Mouse (Mus musculus): ENCODE measurements around the gene Wasf2.

The Wasf2 gene

DNA sequence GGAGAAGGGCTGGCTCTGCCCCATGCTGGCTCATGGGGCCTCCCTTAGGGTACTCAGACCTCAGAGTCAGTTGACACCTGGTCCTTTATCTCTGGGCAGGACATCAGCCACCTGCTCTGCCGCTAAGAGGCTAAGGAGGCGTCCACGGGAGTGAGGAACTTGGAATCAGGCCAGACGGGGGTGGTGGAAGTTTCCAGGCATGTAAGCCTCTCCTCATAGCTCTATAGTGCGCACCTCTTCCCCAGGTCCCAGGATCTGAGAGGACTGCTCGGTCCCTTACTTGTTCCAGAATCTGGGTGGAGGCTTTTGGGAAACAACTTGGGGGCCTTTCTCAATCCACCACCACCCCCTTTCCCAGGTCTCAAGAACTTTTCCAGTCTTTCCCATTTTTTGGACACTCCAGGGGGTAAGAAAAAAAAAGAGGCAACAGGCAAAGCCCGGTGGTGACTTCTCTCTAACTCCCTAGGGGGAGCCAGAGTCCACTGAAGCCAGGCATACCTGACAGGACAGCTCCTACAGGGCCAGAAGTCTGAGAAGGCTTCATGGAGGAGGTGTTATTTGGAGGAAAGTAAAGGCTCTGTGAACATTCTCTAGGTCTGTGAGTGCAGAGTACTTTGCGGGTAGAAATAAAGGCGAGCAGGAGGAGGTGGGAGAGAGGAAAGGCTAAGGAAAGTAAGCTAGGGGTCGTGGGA lies 103.1 kb downstream of the Wasf2 start:
- in situ Hi-C loops (cut with MboI, MseI): no loop called here

DNA sequence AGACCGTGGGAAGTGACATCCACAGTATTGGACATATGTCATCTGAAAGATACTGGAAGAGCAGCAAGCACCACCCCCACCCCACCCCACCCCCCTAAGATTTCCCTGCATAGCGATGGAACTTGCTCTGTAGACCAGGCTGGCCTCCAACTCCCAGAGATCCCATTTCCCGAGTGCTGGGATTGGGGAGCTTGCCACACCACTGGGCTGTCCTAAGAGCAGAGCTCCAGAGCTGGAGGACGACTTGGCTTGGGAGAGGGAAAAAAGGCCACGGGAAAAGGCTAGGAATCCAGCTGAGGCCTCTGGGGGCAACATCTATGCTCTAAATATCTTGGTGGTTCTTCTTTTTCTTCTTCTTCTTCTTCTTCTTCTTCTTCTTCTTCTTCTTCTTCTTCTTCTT lies 104.5 kb downstream of the Wasf2 start:
- in situ Hi-C loops (cut with MboI, MseI): no loop called here

DNA sequence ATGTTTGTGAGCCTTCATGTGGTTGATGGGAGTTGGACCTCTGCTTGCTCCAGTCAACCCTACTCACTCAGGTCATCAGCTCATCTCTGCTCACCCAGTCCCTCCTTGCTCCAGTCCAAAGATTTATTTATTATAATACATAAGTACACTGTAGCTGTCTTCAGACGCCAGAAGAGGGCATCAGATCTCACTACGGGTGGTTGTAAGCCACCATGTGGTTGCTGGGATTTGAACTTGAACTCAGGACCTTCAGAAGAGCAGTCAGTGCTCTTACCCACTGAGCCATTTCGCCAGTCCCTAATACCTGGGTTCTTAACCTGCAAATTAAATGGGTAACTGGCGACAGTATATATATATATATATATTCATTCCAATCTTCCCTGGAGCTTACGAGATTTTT lies 105.1 kb downstream of the Wasf2 start:
- in situ Hi-C loops (cut with MboI, MseI): no loop called here

DNA sequence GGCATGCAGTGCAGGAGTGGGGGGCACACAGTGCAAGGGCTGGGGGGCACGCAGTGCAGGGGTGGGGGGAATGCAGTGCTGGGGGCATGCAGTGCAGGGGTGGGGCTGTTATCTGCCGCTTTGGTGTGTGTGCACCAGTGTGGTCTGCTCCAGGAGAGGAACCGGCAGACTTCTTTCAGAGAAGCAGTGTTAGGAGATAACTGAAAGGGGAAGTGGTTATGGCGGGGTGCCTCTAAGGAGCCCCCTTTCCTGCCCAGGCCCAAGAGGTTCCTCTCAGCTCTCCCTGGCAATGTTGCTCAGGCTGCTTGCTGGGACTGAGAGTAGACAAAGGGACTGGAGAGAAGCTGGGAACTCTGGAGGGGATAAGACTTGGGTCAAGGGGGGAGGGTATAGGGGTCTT lies 107.6 kb downstream of the Wasf2 start:
- in situ Hi-C loops (cut with MboI, MseI): no loop called here

DNA sequence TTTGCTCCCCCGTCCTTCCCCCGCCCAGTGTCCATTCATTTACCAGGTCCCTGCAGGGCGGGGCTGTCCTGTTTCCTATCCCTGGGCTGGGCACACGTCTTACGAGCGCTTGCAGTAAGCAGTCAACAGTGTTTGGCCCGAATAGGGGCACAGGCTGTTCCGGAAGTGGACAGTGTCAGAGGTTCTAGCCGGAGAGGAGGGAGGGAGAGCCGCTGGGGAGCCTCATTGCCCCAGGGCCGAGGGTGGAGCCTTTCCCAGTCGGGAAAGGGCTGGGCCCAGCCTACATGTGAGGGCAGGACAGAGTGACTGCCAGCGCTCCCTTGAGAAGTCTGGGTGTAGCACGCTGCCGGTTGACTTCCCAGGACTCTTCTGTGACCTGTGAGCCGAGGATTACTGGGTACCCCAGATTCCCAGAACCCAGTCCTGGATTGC lies 110.2 kb downstream of the Wasf2 start, which contains the start of gene Map3k6:
Gene Map3k6 (plus strand): TSS at position 329 of the 432 bp plus-strand sequence.
- in situ Hi-C loops (cut with MboI, MseI): no loop called here

DNA sequence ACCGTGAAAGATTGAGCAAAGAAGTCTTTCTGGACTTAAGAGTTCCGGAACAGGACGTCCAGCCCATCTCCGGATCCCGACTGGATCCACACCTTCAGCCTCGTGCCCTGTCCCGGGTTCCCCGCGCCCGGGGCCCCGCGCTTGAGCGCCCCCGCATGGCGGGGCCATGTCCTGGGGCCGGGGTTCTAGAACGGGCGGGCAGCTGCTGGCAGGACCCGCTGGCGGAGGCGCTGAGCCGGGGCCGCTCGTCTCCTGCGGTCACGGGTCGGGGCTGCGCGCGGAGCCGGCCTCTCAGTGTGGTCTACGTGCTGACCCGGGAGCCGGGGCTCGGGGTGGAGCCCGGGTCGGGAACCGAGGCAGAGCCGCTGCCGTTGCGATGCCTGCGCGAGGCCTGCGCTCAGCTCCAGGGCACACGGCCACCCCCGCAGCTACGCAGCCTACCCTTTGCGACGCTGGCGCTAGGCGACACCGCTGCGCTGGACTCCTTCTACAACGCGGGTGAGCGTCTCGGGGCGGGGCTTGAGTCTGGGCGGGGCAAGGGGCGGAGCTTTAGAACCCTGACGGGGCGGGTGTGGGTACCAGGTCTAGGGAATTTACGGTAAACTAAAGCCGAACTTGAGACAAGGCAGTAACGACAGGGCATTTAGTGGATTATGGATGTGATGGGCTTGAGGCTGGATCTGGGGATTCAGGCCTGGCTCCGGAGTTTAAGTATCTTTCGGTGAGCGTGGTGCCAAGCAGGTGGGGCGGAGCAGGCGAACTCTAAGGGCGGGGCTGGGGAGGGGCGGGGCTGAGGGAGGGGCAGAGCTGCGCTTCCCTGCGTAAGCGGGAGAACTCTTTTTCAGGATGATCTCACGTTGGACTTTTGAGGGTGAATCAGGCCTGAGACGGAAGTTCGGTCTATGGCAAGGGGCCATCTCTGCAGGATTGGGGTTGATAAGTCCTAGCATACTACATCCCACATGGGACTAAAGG lies 110.9 kb downstream of the Wasf2 start:
- in situ Hi-C loops (cut with MboI, MseI): no loop called here

DNA sequence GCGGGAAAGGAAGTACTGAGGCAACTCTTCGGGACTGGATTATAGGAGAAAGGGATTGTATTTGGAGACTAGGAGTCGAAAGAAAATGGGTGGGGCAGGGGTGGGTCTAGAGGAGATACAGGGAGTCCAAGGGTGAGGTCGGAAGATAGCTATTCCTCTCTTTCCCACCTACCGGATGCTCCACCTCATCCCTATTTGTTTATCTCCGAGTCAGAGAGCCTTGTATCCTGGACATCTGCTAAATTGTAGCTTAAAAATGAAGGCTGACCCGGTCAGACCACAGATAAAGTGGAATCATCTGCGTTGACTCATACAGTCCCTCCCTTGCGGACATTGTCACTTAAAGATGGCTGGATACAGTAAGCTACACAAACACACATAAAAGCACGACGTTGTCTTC lies 111.6 kb downstream of the Wasf2 start:
- in situ Hi-C loops (cut with MboI, MseI): no loop called here

DNA sequence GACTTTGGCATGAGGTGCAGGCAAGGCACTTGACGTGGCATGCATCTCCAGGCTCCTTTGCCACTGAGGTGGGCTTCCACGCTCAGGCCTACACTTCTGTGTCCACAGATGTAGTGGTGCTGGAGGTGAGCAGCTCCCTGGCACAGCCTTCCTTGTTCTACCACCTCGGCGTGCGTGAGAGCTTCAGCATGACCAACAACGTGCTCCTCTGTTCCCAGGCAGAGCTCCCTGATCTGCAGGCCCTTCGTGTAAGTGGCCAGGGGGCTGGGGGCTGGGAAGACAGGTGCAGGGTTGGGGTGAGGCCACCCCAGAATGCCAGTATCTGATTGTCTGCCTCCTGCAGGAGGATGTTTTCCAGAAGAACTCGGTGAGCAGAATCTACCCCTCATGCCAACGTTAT lies 112.4 kb downstream of the Wasf2 start:
- in situ Hi-C loops (cut with MboI, MseI): no loop called here

DNA sequence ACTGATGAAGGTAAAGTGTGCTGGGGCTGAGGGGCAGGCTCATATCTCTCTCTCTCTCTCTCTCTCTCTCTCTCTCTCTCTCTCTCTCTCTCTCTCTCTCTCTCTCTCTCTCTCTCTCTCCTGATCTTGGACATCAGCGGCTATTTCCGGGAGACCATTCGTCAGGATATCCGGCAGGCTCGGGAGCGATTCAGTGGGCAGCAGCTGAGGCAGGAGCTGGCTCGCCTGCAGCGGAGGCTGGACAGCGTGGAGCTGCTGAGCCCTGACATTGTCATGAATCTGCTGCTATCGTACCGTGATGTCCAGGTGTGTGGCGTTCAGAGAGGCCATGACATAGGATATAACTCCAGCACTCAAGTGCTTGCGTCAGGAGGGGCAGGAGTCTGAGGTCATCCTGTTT lies 113.2 kb downstream of the Wasf2 start:
- in situ Hi-C loops (cut with MboI, MseI): no loop called here

DNA sequence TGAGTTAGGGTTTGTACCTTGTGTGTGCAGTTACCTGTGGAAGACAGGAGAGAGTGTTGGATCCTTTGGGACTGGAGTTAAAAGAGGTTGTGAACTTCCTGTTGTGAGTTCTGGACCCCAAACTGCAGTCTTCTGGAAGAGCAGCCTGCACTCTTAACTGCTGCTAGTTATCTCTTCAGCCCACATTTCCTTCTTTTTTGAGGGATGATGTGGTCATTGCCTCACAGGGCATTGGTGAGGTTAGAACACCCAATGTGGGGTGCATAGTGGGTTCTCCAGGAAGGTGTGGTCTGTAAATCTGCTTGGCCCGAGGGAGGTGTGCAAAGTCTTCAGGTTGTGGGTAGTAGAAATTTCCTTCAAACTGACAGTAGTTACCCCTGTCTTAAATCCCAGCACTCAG lies 114.0 kb downstream of the Wasf2 start:
- in situ Hi-C loops (cut with MboI, MseI): no loop called here

DNA sequence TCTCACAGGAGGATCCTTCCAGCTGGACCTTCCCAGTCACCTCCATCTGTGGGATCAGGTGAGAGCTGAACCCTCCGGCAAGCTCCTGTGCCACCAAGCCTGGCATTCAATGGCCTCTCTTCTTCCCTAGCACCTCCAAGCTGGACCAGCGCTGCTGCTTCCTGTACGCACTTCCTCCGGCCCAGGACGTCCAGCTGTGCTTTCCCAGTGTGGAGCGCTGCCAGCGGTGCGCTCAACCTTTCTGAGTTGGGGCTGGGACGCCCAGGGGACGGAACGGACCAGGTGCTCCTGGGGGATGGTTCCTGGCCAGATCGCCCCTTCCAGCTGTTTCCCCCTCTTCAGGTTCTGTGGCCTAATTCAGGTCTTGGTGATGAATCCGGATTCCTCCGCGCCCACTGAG lies 116.8 kb downstream of the Wasf2 start:
- in situ Hi-C loops (cut with MboI, MseI): no loop called here

DNA sequence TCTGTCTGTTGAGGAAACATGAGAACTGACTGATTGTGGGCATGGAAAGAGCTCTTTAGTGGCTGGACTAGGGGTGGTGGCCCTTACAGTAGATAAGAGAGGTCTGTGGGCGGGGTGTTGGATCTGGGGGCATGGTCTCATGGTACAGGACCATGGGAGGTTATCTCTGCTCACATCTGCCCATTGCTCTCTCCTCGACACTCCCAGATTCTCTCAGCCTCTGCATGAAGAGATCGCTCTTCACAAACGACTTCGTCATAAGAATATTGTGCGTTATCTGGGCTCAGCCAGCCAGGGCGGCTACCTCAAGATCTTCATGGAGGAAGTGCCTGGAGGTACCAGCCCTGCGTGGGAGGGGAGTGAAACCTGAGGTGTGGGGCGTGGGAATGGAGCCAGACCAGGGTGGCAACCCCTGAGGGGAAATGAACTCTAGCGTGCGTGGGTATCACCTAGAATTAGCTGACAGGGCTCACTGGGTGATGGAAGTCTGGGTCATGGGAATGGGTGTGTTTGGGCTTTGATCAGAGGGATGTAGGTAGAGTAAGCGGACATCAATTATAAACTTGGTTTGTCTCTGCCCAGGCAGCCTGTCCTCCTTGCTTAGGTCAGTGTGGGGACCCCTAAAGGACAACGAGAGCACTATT lies 117.6 kb downstream of the Wasf2 start:
- in situ Hi-C loops (cut with MboI, MseI): no loop called here

All from T-helper 1 cell (primary cell).